Mouse (Mus musculus) hindbrain, embryonic 13.5 days (tissue): ENCODE measurements around the gene Kcnab2. TPM values are rescaled to one million over a fixed set of nuclear protein-coding genes. Genes with fewer than 3 reads are reported as not detected.

ENCODE experiments used
- ATAC-seq: fragments of 200-750 bp; cut with Nextera tagmentation; 2 replicates; pipeline ENCODE4 v1.8.0; 2017; ENCODE audit warnings: moderate TSS enrichment; ENCODE audit not compliant: low FRiP score
- H3K27ac ChIP-seq: fragments of 300-500 bp; sonication (generic); 2 replicates; pipeline ENCODE4 v1.5.1; 2015; ENCODE audit warnings: inconsistent platforms, mild to moderate bottlenecking, moderate library complexity
- H3K27me3 ChIP-seq: fragments of 300-500 bp; sonication (generic); 2 replicates; pipeline ENCODE4 v1.6.1; 2015; ENCODE audit warnings: mild to moderate bottlenecking, inconsistent platforms
- H3K36me3 ChIP-seq: fragments of 300-500 bp; sonication (generic); 2 replicates; pipeline ENCODE4 v1.6.1; 2015; ENCODE audit warnings: mild to moderate bottlenecking, inconsistent platforms
- H3K4me1 ChIP-seq: fragments of 300-500 bp; sonication (generic); replicated peaks from 2 replicates; pipeline ENCODE4 v1.6.1; 2015; ENCODE audit warnings: inconsistent platforms
- H3K4me2 ChIP-seq: fragments of 300-500 bp; sonication (generic); 2 replicates; pipeline ENCODE4 v1.6.1; 2015; ENCODE audit warnings: inconsistent platforms, mild to moderate bottlenecking, moderate library complexity
- H3K4me3 ChIP-seq: fragments of 300-500 bp; sonication (generic); 2 replicates; pipeline ENCODE4 v1.5.1; 2015; ENCODE audit warnings: mild to moderate bottlenecking, inconsistent platforms
- H3K9ac ChIP-seq: fragments of 300-500 bp; sonication (generic); 2 replicates; pipeline ENCODE4 v1.6.1; 2015; ENCODE audit warnings: mild to moderate bottlenecking, inconsistent platforms
- H3K9me3 ChIP-seq: fragments of 300-500 bp; sonication (generic); 2 replicates; pipeline ENCODE4 v1.6.1; 2016; ENCODE audit warnings: inconsistent platforms
- WGBS: fragments of 180-500 bp; shearing (Covaris S2); methylation state at CpG from one replicate; pipeline ENCODE4 v1.1.7; 2015; 5-methylcytosine and 5-hydroxymethylcytosine counted together
- polyA plus RNA-seq: library from polyadenylated mRNA; unstranded; fragments of >200 nt; fragmentation: Nextera tagmentation; extraction: Ambion mirVana; gene quantifications from 2 replicates; pipeline ENCODE4 v1.2.1, GENCODE M21; 2015

Gene Kcnab2
- 21.3 and 26.2 TPM in 2 replicates for polyA plus RNA-seq

DNA sequence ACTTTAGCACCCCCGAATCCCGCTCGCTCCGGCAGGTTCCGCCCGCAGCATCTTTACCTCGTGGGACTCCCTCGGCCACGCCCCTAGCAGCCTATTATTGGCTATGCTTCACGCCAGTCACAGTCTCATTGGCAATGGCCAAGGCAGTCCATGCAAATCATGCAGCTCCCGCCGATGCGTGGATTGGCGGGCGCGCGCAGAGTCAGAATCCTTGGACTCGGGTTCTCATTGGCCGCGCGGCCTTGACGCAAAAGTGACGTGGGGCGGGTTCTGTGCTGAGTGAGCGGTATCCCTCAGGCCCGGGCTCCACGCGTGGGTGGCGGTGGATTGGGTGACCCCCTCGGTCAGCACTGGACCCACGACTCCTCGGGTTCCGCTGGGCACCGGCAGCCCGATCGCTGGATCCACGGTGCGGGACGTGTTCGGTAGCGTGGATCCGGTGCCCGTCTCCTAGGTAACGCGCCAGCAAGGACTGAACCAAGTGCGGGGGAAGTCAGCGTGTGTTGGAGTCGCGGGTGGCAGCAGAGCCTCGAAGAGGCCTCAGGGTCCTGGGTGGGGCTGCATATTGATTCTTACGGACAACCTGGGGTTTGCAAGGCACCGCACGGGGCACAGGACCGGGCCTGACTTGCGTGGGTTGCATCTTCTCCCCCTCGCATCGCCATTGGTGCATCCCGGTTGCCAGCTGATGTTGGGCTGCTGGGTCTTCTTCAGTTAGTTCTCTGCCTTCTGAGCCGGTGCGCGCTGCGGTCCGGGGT lies at the start of gene Kcnab2:
Gene Kcnab2 (minus strand): TSS at position 406 of the 758 bp plus-strand sequence.
- under 1% methylated on average over 62 of the region's 63 CpGs for WGBS
- Histone ChIP-seq H3K36me3 (peaks cover 4% of the 10 kb centered on the region), H3K27me3 (peaks cover 16% of the 10 kb centered on the region), H3K4me1 (peaks cover 43% of the 10 kb centered on the region), H3K27ac (peak within 1 kb of the TSS; percentile 94), H3K4me2 (peak within 1 kb of the TSS; percentile 87), H3K9me3 (no peaks in the 10 kb centered on the region; the same call in 1 of the 2 replicates), H3K4me3 (peak within 1 kb of the TSS; percentile 64), H3K9ac (peak within 1 kb of the TSS; percentile 83)
- peak; percentile 97 for ATAC-seq

GRCm38 (mm10) chr4:152520083-152520482 lies 42.4 kb upstream of the Kcnab2 start:
- no peaks in the 10 kb centered on the region for H3K9me3 ChIP-seq
- no peak overlapping the region for H3K4me3 ChIP-seq
- H3K27ac ChIP-seq, result no peak overlapping the region
- H3K36me3 ChIP-seq, result peaks cover 6% of the 10 kb centered on the region; the same call in 1 of the 2 replicates
- no peak for ATAC-seq
- no peak overlapping the region for H3K9ac ChIP-seq
- 41% methylated on average over 6 of the region's 6 CpGs for WGBS
- peaks cover 3% of the 10 kb centered on the region for H3K4me1 ChIP-seq
- no peaks in the 10 kb centered on the region for H3K27me3 ChIP-seq
- no peak overlapping the region for H3K4me2 ChIP-seq

GRCm38 (mm10) chr4:152519106-152519505 lies 41.4 kb upstream of the Kcnab2 start:
- Histone ChIP-seq H3K36me3 (peaks cover 6% of the 10 kb centered on the region; the same call in 1 of the 2 replicates), H3K4me2 (no peak overlapping the region), H3K9ac (no peak overlapping the region), H3K27ac (no peak overlapping the region), H3K4me1 (peaks cover 3% of the 10 kb centered on the region), H3K27me3 (no peaks in the 10 kb centered on the region), H3K4me3 (no peak overlapping the region), H3K9me3 (no peaks in the 10 kb centered on the region)
- no peak for ATAC-seq
- 86% methylated on average over 10 of the region's 10 CpGs for WGBS

GRCm38 (mm10) chr4:152514884-152515283 lies 37.2 kb upstream of the Kcnab2 start:
- peaks cover 21% of the 10 kb centered on the region for H3K4me1 ChIP-seq
- no peak overlapping the region for H3K4me2 ChIP-seq
- no peaks in the 10 kb centered on the region for H3K9me3 ChIP-seq
- H3K36me3 ChIP-seq, result no peaks in the 10 kb centered on the region; the same call in 1 of the 2 replicates
- no peaks in the 10 kb centered on the region for H3K27me3 ChIP-seq
- WGBS, result 79% methylated on average over 7 of the region's 7 CpGs
- H3K9ac ChIP-seq, result no peak overlapping the region
- H3K27ac ChIP-seq, result no peak overlapping the region
- no peak overlapping the region for H3K4me3 ChIP-seq
- no peak for ATAC-seq

GRCm38 (mm10) chr4:152512221-152512925 lies 34.7 kb upstream of the Kcnab2 start:
- 30% methylated on average over 18 of the region's 18 CpGs for WGBS
- H3K27ac ChIP-seq, result peak overlapping the region; percentile 58
- ATAC-seq, result peak; percentile 64
- no peaks in the 10 kb centered on the region for H3K27me3 ChIP-seq
- no peak overlapping the region for H3K4me2 ChIP-seq
- no peak overlapping the region; the same call in 1 of the 2 replicates for H3K9ac ChIP-seq
- H3K4me3 ChIP-seq, result no peak overlapping the region
- peaks cover 9% of the 10 kb centered on the region for H3K36me3 ChIP-seq
- H3K9me3 ChIP-seq, result no peaks in the 10 kb centered on the region
- H3K4me1 ChIP-seq, result peaks cover 21% of the 10 kb centered on the region

DNA sequence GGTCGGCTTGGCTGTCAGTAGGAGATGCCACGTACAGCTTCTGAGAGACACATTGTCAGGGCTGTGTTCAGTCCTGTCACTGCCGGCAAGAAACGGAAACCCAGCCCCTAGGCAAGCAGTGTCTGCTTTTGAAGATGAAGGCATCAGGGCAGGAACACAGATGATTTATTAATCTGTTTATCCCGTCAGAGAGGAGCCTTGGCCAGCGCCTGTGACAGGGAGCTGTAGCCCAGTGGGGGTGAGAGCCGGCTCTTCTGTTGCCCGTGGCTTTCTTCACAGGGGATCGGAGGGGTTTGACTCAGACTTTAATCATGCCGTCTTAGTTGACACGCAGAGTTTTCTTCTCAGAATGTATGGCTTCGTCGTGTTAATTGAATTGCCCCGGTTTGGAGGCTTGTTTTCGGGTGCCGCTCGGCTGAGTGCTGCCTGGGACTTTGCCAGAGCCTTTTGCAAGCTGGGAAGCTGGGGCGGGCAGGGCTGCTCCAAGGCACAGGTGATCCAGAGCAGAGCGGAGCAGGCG lies 16.7 kb upstream of the Kcnab2 start:
- no peak overlapping the region for H3K4me2 ChIP-seq
- no peak for ATAC-seq
- peak overlapping the region; percentile 44 for H3K27ac ChIP-seq
- no peaks in the 10 kb centered on the region for H3K27me3 ChIP-seq
- H3K9me3 ChIP-seq, result no peaks in the 10 kb centered on the region
- H3K4me1 ChIP-seq, result peaks cover 35% of the 10 kb centered on the region
- no peak overlapping the region for H3K9ac ChIP-seq
- WGBS, result 40% methylated on average over 20 of the region's 20 CpGs
- H3K36me3 ChIP-seq, result peaks cover 16% of the 10 kb centered on the region
- no peak overlapping the region for H3K4me3 ChIP-seq

DNA sequence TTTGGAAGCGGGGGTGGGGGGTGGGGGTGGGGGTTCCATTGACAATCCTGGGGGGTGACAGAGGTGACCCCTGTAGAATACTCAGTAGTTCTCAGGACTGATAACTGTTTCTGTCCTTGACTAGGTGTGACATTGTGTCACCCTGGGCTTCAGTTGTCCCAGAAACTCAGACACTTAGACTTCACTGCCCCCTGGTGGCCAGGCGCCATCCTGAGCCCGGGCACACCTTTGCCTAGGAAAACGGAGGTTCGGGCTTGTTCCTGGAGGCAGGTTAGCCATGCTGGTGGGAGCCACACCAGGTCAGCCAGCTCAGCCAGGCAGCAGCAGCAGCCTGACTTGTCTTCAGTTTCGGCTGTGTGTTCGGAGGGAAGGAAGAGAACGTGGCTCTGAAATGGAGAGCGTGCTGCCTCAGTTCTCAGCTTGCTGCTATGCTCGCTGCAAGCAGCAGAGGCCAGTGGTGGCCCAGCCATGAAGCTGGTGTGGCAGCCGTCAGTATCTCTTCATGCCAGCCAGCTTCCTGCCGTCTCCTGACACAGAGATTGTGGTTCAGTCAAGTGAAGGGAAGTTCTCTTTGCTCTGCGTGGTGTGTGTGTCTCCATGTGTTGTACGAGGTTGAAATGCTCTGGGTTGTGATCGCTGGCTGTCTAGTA lies 13.7 kb upstream of the Kcnab2 start:
- Histone ChIP-seq H3K4me1 (peaks cover 28% of the 10 kb centered on the region), H3K27me3 (no peaks in the 10 kb centered on the region), H3K4me2 (no peak overlapping the region), H3K9ac (no peak overlapping the region), H3K4me3 (no peak overlapping the region), H3K9me3 (no peaks in the 10 kb centered on the region), H3K27ac (no peak overlapping the region), H3K36me3 (peaks cover 22% of the 10 kb centered on the region)
- no peak for ATAC-seq
- 56% methylated on average over 15 of the region's 15 CpGs for WGBS

DNA sequence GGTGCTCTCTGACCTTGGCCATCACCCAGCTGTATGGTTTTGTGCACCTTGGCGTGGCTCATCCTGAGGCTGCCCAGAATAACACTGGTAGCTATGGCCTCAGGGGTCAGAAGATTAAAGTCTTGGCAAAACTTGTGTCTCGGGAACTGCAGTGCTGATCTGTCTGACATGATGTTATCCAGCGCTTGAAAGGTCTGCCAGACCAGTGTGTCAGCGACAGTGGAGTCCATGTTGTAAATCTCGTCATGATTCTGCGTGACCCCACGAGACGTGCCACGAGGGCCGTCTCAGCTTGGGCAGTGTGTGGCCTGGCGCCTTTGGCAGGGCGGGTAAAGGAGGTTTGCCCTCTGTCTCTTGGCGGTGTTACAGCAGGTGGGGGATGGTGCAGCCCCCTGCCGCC lies 12.6 kb upstream of the Kcnab2 start:
- peaks cover 20% of the 10 kb centered on the region for H3K4me1 ChIP-seq
- H3K9ac ChIP-seq, result no peak overlapping the region
- H3K36me3 ChIP-seq, result peaks cover 22% of the 10 kb centered on the region
- no peak overlapping the region for H3K4me3 ChIP-seq
- WGBS, result 89% methylated on average over 14 of the region's 14 CpGs
- H3K27me3 ChIP-seq, result no peaks in the 10 kb centered on the region
- no peaks in the 10 kb centered on the region for H3K9me3 ChIP-seq
- no peak overlapping the region for H3K4me2 ChIP-seq
- ATAC-seq, result no peak
- no peak overlapping the region for H3K27ac ChIP-seq

DNA sequence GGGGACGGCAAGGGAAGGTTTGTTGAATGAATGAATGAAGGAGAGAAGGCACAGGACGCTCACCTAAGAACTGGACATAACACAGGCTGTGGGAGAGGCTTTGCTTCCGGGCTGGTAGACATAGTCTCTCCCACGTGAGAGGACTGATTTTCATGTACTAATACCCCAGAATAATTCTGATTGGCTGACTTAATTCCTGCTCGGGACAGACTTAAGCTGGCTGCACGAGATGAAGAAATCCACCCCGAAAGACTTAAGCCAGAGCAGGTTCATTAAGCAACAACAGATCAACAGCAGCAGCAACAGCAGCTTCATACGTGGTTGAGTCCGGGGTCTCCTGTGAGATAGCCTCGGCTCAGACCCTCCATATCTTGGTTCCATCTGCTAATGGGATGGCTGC lies 10.4 kb upstream of the Kcnab2 start:
- H3K9me3 ChIP-seq, result no peaks in the 10 kb centered on the region
- WGBS, result 91% methylated on average over 10 of the region's 10 CpGs
- peaks cover 14% of the 10 kb centered on the region for H3K4me1 ChIP-seq
- no peak overlapping the region for H3K9ac ChIP-seq
- H3K27me3 ChIP-seq, result no peaks in the 10 kb centered on the region
- peaks cover 30% of the 10 kb centered on the region for H3K36me3 ChIP-seq
- H3K4me3 ChIP-seq, result no peak overlapping the region
- no peak overlapping the region for H3K4me2 ChIP-seq
- no peak overlapping the region for H3K27ac ChIP-seq
- ATAC-seq, result no peak

- Histone ChIP-seq H3K4me1 (peaks cover 51% of the 10 kb centered on the region), H3K9ac (0 out of 2 replicates have a peak overlapping the region, but pooled peaks have one; percentile 83), H3K36me3 (peaks cover 8% of the 10 kb centered on the region), H3K9me3 (no peaks in the 10 kb centered on the region), H3K4me3 (no peak overlapping the region), H3K4me2 (no peak overlapping the region), H3K27ac (no peak overlapping the region), H3K27me3 (peaks cover 12% of the 10 kb centered on the region)
- WGBS, result 59% methylated on average over 8 of the region's 8 CpGs
- ATAC-seq, result no peak
Measured at GRCm38 (mm10) chr4:152480426-152480825, 2.8 kb upstream of the Kcnab2 start.

GRCm38 (mm10) chr4:152478224-152478567 lies 525 bp upstream of the Kcnab2 start:
- Histone ChIP-seq H3K4me1 (peaks cover 46% of the 10 kb centered on the region), H3K9ac (peak overlapping the region; percentile 83), H3K27ac (peak overlapping the region; percentile 94), H3K4me2 (peak overlapping the region; percentile 87), H3K9me3 (no peaks in the 10 kb centered on the region), H3K27me3 (peaks cover 16% of the 10 kb centered on the region), H3K36me3 (no peaks in the 10 kb centered on the region), H3K4me3 (peak overlapping the region; percentile 64)
- under 1% methylated on average over 13 of the region's 13 CpGs for WGBS
- no peak for ATAC-seq

GRCm38 (mm10) chr4:152477106-152477465 lies 585 bp downstream of the Kcnab2 start:
- Histone ChIP-seq H3K27me3 (peaks cover 16% of the 10 kb centered on the region), H3K4me3 (peak overlapping the region; percentile 64), H3K27ac (peak overlapping the region; percentile 52; the same call in 1 of the 2 replicates), H3K9me3 (no peaks in the 10 kb centered on the region; the same call in none of the 2 replicates), H3K9ac (peak overlapping the region; percentile 78), H3K4me1 (peaks cover 43% of the 10 kb centered on the region), H3K36me3 (peaks cover 9% of the 10 kb centered on the region), H3K4me2 (peak overlapping the region; percentile 86)
- no peak; the same call in none of the 2 replicates for ATAC-seq
- WGBS, result under 1% methylated on average over 20 of the region's 21 CpGs
